Mouse (Mus musculus) liver, embryonic 13.5 days (tissue): ENCODE data around the gene Slc39a11. TPM values are rescaled to one million over a fixed set of nuclear protein-coding genes. Genes with fewer than 3 reads are reported as not detected.

ENCODE experiments used
- polyA plus RNA-seq: library from polyadenylated mRNA; unstranded; fragments of >200 nt; fragmentation: Nextera tagmentation; extraction: Ambion mirVana; gene quantifications from 2 replicates; pipeline ENCODE4 v1.2.1, GENCODE M21; 2015

Gene Slc39a11
- polyA plus RNA-seq, 1 experiment from 2014 or later: 15.0 TPM

Other genes with a start within 250 kb of the Slc39a11 start
- gene Sstr2, start 30.7 kb downstream of the Slc39a11 start, polyA plus RNA-seq: 2.7 and 2.9 TPM in 2 replicates
- gene Cog1, start 910 bp downstream of the Slc39a11 start, polyA plus RNA-seq: 12.3 and 14.3 TPM in 2 replicates
- 45.1 and 46.3 TPM in 2 replicates for gene Fam104a, start 34.1 kb upstream of the Slc39a11 start, polyA plus RNA-seq
- gene D11Wsu47e, start 34.3 kb upstream of the Slc39a11 start, polyA plus RNA-seq: 9.5 and 11.0 TPM in 2 replicates
- not detected in 2 replicates for gene Cpsf4l, start 59.9 kb upstream of the Slc39a11 start, polyA plus RNA-seq
- gene Cdc42ep4, start 101.8 kb upstream of the Slc39a11 start, polyA plus RNA-seq: 17.3 and 18.4 TPM in 2 replicates